Mouse (Mus musculus): ENCODE measurements around the gene Mapk8. TPM values are rescaled to one million over a fixed set of nuclear protein-coding genes. Genes with fewer than 3 reads are reported as not detected.
A peak's percentile ranks its signal among the peaks of the same experiment; 100 is the strongest.
"Not testable (repeated sequence)": the region's sequence is repeated elsewhere in the genome, so short reads cannot be mapped to it uniquely, and the experiment has no call there.

Mapk8 gene
- 10 to 100 TPM; 11.8 to 18.0 (median 14.0) TPM for polyA plus RNA-seq (2017; shearing (Covaris generic))

DNA sequence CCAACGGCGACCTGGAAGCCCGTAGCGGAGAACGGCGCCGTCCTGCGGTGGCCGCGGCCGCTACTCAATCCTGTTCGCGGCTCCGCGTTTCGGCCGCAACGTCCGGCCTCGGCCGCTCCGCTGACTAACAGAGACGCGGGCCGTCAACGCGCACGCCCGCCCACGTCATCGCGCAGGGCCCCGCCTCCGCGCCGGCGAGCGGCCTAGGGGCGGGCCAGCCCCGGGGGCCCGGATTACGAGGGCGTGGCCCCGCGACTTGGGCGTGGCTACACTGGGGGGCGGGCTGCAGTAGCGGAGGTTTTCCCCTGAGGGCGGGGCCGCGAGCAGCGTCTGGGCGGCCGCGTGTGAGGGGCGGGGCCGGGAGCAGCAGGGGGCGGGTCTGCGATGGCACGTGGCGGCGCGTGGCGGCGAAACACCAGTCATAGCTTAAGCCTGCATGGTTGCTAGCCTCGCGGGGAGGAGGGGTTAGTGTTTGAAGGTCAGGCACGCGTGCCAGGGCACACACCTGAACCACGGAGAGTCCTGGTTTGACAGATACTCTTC, at the start of gene Mapk8:
Mapk8 (minus strand) TSS at position 132 of the 543 bp plus-strand sequence.
- peak; percentile 88 for ATAC-seq

GRCm38 (mm10) chr14:33495226-33495625, 48.3 kb upstream of the Mapk8 start:
- ATAC-seq: no peak

DNA sequence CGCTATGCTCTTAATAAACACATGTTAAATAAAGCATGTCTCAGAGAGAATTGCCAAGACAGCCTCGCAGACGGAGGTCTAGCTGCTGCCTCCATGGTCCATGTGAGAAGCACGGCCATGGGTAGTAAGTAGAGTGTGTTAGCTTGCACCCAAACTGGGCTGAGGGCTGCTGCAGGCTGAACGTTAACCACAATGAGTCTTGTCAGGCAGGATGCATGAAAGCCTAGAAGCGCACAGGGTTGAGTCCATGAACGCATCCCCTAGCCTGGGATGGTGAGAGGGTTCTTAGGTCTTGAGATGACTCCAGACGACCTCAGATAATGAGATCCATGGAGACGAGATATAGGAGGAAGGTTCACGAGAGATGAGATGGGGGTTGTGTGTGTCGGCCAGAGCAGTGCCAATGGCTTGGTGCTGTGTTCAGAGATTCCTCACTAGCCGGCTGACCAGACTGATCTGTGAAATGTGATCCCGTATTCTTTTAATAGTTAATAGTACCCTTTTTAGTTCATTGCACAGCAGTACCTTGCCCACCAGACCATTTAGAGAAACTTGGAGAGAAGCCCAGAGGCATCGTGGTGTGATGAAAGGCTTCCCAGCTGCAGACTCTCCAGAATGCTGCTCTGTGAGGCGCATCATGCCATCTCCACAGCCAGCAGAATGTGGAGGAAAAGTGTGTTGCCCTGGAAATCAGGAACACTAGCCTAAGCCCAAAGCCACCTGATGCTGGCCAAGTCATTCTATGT, 41.0 kb upstream of the Mapk8 start:
- no peak for ATAC-seq

GRCm38 (mm10) chr14:33481991-33482390, 35.0 kb upstream of the Mapk8 start:
- no peak for ATAC-seq

GRCm38 (mm10) chr14:33476094-33476760, 29.3 kb upstream of the Mapk8 start:
- no peak for ATAC-seq

- no peak for ATAC-seq
Measured at GRCm38 (mm10) chr14:33474461-33474860, 27.5 kb upstream of the Mapk8 start.

DNA sequence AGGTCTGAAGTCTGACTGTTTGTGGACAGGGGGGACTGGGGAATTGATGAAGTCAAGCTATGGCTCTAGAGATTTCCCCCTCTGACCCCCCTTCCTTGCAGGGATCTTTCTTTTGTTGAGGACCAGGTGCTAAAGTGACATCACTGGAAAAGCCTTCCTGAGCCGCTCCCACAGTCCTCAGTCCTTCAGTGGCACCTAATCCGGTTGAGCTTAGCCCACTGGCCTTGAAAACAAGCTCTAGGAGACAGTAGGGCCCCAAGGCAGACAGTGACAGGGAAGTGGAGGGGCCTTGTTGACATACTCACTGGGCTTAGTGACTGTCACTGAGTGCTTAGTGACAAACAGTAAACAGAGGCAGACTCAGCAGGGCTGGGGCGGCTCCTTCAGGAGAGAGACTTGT, 24.4 kb upstream of the Mapk8 start, which contains the start of gene Frmpd2:
Frmpd2 (plus strand) TSS at position 366 of the 400 bp plus-strand sequence.
- no peak for ATAC-seq

- ATAC-seq: no peak
Measured at GRCm38 (mm10) chr14:33467766-33468165, 20.8 kb upstream of the Mapk8 start.

GRCm38 (mm10) chr14:33463658-33464057, 16.7 kb upstream of the Mapk8 start:
- ATAC-seq: no peak

- no peak for ATAC-seq
Measured at GRCm38 (mm10) chr14:33450331-33450730, 3.4 kb upstream of the Mapk8 start.

GRCm38 (mm10) chr14:33449296-33449840, 2.4 kb upstream of the Mapk8 start:
- ATAC-seq: no peak

DNA sequence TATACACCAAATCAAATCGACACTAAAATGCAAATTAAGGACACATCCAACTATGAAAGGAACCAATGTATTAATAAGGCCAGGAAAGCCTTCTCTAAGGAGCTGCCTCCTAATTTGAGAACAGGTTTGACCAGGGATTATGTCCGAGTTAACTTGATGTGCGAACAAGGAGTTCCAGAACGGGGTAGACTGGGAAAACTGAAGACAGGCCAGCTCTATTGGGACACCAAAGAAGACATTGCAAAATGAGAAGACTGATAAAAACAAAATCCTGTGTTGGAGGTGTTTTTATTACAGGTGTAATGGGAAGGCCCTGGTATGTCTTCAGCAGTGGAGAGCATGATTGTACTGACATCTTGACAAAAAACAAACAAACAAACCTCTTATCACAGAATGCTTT, 1.3 kb upstream of the Mapk8 start:
- ATAC-seq: no peak

- peak; percentile 6 for ATAC-seq
Measured at GRCm38 (mm10) chr14:33446561-33447023, 366 bp downstream of the Mapk8 start.

- no peak for ATAC-seq
Measured at GRCm38 (mm10) chr14:33445962-33446361, 996 bp downstream of the Mapk8 start.

DNA sequence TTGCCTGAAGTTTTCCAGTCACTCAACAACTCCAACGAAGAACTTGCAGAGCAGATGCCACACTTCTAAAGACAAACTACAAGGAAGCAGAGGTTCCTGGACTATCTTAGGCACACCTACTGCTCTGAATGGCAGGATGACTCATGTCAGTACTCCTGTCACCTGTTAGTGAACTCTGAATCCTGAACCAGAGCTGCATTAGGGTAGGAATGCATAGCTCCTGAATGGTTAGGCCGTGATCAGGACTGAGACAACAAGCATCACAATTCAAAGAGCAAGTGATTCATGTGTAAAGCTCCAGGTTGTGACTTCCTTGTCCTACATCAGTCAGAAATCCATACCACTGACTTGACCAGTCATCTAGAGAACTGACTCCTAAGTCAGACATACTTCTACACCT, 3.2 kb downstream of the Mapk8 start:
- no peak for ATAC-seq

- not testable (repeated sequence) for ATAC-seq
Measured at GRCm38 (mm10) chr14:33432485-33432884, 14.5 kb downstream of the Mapk8 start.

- ATAC-seq: no peak
Measured at GRCm38 (mm10) chr14:33424124-33424523, 22.8 kb downstream of the Mapk8 start.

- ATAC-seq: no peak
Measured at GRCm38 (mm10) chr14:33423003-33423402, 24.0 kb downstream of the Mapk8 start.

GRCm38 (mm10) chr14:33418311-33418909, 28.5 kb downstream of the Mapk8 start:
- peak; percentile 56 for ATAC-seq

GRCm38 (mm10) chr14:33415746-33416145, 31.2 kb downstream of the Mapk8 start:
- ATAC-seq: no peak

GRCm38 (mm10) chr14:33402331-33402730, 44.6 kb downstream of the Mapk8 start:
- ATAC-seq: no peak

DNA sequence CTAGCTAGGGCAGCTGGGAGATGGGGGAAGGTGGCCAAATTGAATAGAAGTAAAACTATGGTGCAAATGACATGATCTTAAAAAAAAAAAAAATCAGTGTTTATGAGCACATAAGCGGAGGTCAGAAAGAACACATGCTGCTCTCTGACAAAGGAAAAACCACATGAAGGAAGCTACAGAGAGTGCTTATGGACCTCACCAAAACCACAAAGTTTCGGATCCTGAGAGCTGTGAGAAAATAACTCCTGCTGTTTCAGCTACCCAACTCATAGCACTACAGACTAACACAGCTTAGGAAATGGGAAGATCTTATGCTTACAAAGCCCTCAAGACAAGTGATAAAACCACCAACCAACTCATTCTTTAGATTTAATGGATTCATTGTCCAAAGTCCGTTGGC, 46.9 kb downstream of the Mapk8 start:
- no peak for ATAC-seq
